Mouse (Mus musculus) forebrain, embryonic 11.5 days (tissue): ENCODE measurements around the gene Gatad1. TPM values are rescaled to one million over a fixed set of nuclear protein-coding genes. Genes with fewer than 3 reads are reported as not detected.
A peak's percentile ranks its signal among the peaks of the same experiment; 100 is the strongest.

Experiments used
- ATAC-seq: fragments of 200-750 bp; cut with Nextera tagmentation; replicated peaks from 2 replicates; pipeline ENCODE4 v1.8.0; 2017; ENCODE audit warnings: moderate TSS enrichment; ENCODE audit not compliant: low FRiP score
- DNase-seq: peaks from one replicate; pipeline ENCODE4 v3.0.0-alpha.2; 2017; ENCODE audit warnings: low spot score
- H3K27ac ChIP-seq: fragments of 300-500 bp; sonication (generic); 2 replicates; pipeline ENCODE4 v1.5.1; 2014; ENCODE audit warnings: low read depth, low read length
- H3K27me3 ChIP-seq: fragments of 300-500 bp; sonication (generic); 2 replicates; pipeline ENCODE4 v1.6.1; 2014; ENCODE audit warnings: mild to moderate bottlenecking, low read length, mixed read lengths; ENCODE audit not compliant: control insufficient read depth, insufficient read depth
- H3K36me3 ChIP-seq: fragments of 300-500 bp; sonication (generic); 2 replicates; pipeline ENCODE4 v1.6.1; 2014; ENCODE audit warnings: mild to moderate bottlenecking, low read length, moderate library complexity, mixed read lengths; ENCODE audit not compliant: control insufficient read depth, insufficient read depth
- H3K4me1 ChIP-seq: fragments of 300-500 bp; sonication (generic); replicated peaks from 2 replicates; pipeline ENCODE4 v1.6.1; 2014; ENCODE audit warnings: low read length, mixed read lengths; ENCODE audit not compliant: control insufficient read depth, insufficient read depth
- H3K4me2 ChIP-seq: fragments of 300-500 bp; sonication (generic); 2 replicates; pipeline ENCODE4 v1.6.1; 2014; ENCODE audit warnings: low read depth, mild to moderate bottlenecking, low read length, moderate library complexity, mixed read lengths; ENCODE audit not compliant: severe bottlenecking
- H3K4me3 ChIP-seq: fragments of 300-500 bp; sonication (generic); 2 replicates; pipeline ENCODE4 v1.5.1; 2014; ENCODE audit warnings: low read depth, low read length
- H3K9ac ChIP-seq: fragments of 300-500 bp; sonication (generic); 2 replicates; pipeline ENCODE4 v1.6.1; 2014; ENCODE audit warnings: low read length
- H3K9me3 ChIP-seq: fragments of 300-500 bp; sonication (generic); 2 replicates; pipeline ENCODE4 v1.6.1; 2016; ENCODE audit warnings: low read length, mixed read lengths; ENCODE audit not compliant: control insufficient read depth
- WGBS: fragments of 180-500 bp; shearing (Covaris S2); extraction: QIAGEN DNeasy Blood & Tissue Kit; methylation state at CpG from one replicate; pipeline ENCODE4 v1.1.7; 2014; 5-methylcytosine and 5-hydroxymethylcytosine counted together
- polyA plus RNA-seq: library from polyadenylated mRNA; unstranded; fragments of >200 nt; fragmentation: Nextera tagmentation; extraction: Ambion mirVana; gene quantifications from 2 replicates; pipeline ENCODE4 v1.2.1, GENCODE M21; 2014

Gene Gatad1
- polyA plus RNA-seq, 1 experiment from 2014 or later, result 75.4 TPM

DNA sequence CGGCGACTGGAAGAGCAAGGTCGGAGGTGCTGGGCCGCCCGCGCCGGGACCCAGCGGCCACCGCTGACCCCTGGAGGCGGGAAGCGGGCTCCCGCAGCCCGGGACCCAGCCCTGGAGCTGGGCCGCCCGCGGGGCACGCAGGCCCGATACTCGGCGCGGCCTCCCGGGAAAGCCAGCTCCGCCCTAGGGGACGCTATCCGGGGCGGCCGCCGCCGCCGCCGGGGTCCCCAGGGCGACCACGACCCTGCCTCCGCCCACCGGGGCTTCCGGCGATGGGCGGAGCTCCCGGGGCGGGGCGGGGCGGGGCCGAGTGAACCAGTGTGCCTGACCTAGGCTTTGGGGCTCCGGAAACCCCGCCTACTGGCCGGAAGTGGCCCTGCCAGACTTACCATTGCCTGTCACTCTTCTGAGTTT, 9.3 kb downstream of the Gatad1 start:
- 2% methylated on average over 33 of the region's 46 CpGs for WGBS

DNA sequence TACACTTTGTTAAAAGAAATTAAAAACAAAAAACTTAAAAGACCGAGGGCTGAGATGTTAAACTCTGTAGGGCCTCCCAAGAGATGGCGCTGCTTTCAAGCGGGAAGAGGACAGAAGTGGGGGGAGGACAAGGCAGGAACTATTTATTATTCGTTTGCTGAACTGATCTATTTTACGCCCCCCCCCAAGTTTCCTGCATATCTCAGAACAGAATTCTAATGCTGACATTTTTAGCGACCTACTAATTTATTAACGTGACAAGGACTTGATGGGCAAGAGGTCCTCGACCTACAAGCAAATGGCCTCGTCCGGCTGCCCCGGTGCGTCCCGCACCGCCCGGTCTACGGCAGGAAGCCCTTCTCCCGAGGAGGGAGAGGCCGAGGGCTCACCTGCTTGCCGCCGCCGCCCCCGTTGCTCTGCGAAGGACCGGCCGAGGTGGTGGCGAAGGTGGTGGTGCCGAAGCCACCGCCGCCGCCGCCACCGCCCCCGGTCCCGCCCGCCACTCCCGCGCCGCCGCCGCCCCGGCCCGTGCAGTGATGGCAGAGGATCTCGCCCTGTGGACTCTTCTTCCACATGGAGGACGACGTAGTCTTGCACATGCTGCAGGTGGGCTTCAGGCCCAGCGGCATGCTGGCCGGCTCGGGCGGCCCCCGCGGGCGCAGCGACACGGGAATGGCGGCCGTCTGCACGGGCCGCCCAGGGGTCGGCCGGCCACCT, 9.8 kb downstream of the Gatad1 start:
- Histone ChIP-seq H3K4me3 (peak overlapping the region; percentile 92), H3K4me2 (peak overlapping the region; percentile 56), H3K9ac (peak overlapping the region; percentile 94), H3K9me3 (no peaks in the 10 kb centered on the region), H3K36me3 (peaks cover 2% of the 10 kb centered on the region; the same call in 1 of the 2 replicates), H3K27ac (peak overlapping the region; percentile 81), H3K27me3 (no peaks in the 10 kb centered on the region), H3K4me1 (0 out of 2 replicates have a peak, but pooled peaks cover 2% of the 10 kb centered on the region)
- peak; percentile 78 for DNase-seq
- 0% methylated on average over 41 of the region's 60 CpGs for WGBS
- peak; percentile 65 for ATAC-seq

More for the DNA sequence above, 9.3 kb downstream of the Gatad1 start:
- Histone ChIP-seq H3K27ac (peak overlapping the region; percentile 81), H3K36me3 (peaks cover 1% of the 10 kb centered on the region; the same call in 1 of the 2 replicates), H3K9ac (peak overlapping the region; percentile 94), H3K4me1 (0 out of 2 replicates have a peak, but pooled peaks cover 2% of the 10 kb centered on the region), H3K4me3 (peak overlapping the region; percentile 92), H3K9me3 (no peaks in the 10 kb centered on the region), H3K27me3 (no peaks in the 10 kb centered on the region), H3K4me2 (peak overlapping the region; percentile 56)
- DNase-seq (peak; percentile 97), ATAC-seq (peak; percentile 98)

DNA sequence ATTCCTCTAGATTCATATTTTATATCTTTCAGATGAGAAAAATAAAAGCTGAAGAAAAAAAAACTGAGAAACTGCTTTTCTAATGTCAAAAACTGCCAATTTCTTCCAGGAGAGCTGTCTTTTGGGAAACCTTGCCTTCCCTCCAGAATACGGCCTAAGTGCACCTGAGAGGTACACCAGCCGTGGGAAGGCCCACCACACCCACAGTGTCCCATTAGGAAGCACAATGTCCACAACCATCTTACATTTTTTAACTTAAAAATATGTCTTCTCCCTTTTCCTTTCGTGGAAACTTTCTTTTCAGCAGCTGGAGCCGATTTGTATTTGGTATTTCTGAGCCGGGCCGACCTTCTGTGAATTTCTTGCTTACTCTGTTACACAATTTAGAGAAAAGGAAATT, 10.4 kb downstream of the Gatad1 start:
- Histone ChIP-seq H3K27me3 (no peaks in the 10 kb centered on the region), H3K4me1 (0 out of 2 replicates have a peak, but pooled peaks cover 2% of the 10 kb centered on the region), H3K4me3 (peak overlapping the region; percentile 92), H3K36me3 (peaks cover 2% of the 10 kb centered on the region; the same call in 1 of the 2 replicates), H3K9me3 (no peaks in the 10 kb centered on the region), H3K4me2 (peak overlapping the region; percentile 56), H3K27ac (no peak overlapping the region), H3K9ac (peak overlapping the region; percentile 94)
- ATAC-seq (no peak), DNase-seq (no peak)
- WGBS, result 34% methylated on average over 6 of the region's 6 CpGs

DNA sequence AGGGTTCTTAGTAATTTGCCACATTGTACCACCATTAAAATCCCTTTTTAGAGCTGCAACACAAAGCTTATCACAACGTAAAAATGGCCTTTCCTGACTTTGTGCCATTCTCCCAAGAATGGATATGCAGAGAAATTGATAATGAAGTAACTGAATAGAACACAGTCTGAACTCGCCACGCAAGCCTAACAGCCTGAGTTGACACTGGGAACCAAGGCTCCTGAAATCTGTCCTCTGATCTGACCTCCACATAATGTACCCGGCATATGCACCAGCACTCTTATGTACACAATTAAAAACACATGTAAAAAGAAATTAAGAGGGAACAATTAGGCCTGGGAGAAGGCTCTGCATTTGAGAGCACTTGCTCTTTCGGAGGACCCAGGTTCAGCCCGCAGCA, 11.7 kb downstream of the Gatad1 start:
- Histone ChIP-seq H3K4me2 (no peak overlapping the region), H3K9me3 (no peaks in the 10 kb centered on the region), H3K4me1 (0 out of 2 replicates have a peak, but pooled peaks cover 2% of the 10 kb centered on the region), H3K4me3 (no peak overlapping the region), H3K9ac (no peak overlapping the region; the same call in 1 of the 2 replicates), H3K27ac (no peak overlapping the region), H3K27me3 (no peaks in the 10 kb centered on the region), H3K36me3 (peaks cover 6% of the 10 kb centered on the region; the same call in 1 of the 2 replicates)
- DNase-seq, result no peak
- 89% methylated on average over 6 of the region's 6 CpGs for WGBS
- ATAC-seq, result no peak

DNA sequence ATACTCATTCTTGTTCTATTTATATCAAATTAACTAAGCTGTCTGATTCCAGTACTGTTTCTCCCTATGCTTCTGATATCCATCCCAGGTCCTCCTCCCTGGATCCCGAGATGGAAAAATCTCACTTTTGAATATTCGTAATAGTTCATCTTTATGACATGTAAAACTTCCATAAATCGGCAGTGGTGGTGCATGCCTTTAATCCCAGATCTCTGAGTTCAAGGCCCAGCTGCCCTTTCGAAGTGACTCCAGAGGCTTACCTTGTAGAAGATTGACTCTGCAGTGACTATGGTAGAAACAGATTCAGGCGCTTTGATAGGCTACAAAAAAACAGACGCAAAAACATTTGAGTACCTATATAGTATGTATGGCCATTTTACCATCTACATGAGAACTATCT, 12.4 kb downstream of the Gatad1 start:
- Histone ChIP-seq H3K27ac (no peak overlapping the region), H3K9ac (no peak overlapping the region), H3K27me3 (no peaks in the 10 kb centered on the region), H3K36me3 (peaks cover 6% of the 10 kb centered on the region; the same call in 1 of the 2 replicates), H3K9me3 (no peaks in the 10 kb centered on the region), H3K4me3 (no peak overlapping the region), H3K4me2 (no peak overlapping the region), H3K4me1 (0 out of 2 replicates have a peak, but pooled peaks cover 2% of the 10 kb centered on the region)
- 96% methylated on average over 6 of the region's 6 CpGs for WGBS
- ATAC-seq, result no peak
- no peak for DNase-seq

DNA sequence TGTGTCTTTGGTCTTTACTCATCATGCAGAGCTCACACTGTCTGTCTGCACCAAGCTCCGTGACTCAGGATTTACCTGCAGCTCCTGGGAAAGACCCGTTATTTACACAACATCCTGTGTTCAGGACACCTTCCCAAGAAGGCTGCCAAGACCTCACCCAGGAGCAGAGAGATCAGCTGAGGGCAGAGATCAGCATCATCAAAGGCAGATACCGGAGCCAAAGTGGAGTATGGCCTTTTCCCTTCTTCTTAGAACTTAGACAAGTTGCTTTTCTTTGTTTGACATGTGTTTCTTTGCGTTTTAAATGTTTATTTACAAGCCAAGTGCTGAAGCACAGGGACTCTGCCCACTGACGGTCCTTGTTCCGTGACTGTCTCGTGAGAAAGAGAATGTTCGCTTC, 21.7 kb downstream of the Gatad1 start:
- DNase-seq, result no peak
- Histone ChIP-seq H3K4me2 (no peak overlapping the region), H3K27ac (no peak overlapping the region), H3K9ac (no peak overlapping the region), H3K4me3 (no peak overlapping the region), H3K4me1 (no peaks in the 10 kb centered on the region), H3K36me3 (no peaks in the 10 kb centered on the region), H3K27me3 (no peaks in the 10 kb centered on the region), H3K9me3 (no peaks in the 10 kb centered on the region)
- 89% methylated on average over 8 of the region's 8 CpGs for WGBS
- no peak for ATAC-seq

DNA sequence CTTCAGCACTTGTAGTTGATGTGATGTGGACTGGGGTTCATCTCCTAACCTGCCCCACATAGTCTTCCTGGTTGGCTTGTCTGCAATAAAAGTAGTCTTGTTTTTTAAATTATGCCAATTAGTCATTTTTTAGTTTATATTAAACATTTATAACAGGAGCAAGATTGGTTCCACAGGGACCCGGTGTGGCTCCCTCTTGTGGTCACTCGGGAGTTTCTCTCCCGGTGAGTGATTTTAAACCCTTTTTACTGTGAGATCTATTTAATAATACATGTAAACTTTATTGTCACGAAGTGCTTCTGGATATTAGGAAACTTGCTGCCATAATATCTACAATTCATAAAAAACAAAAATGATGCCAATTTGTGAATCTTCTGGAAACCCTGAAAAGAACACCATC, 23.0 kb downstream of the Gatad1 start:
- H3K36me3 ChIP-seq, result no peaks in the 10 kb centered on the region
- no peak overlapping the region for H3K27ac ChIP-seq
- no peaks in the 10 kb centered on the region for H3K4me1 ChIP-seq
- ATAC-seq (no peak), DNase-seq (no peak)
- WGBS, result 70% methylated on average over 4 of the region's 4 CpGs
- H3K9me3 ChIP-seq, result no peaks in the 10 kb centered on the region
- H3K9ac ChIP-seq, result no peak overlapping the region
- H3K4me3 ChIP-seq, result no peak overlapping the region
- no peaks in the 10 kb centered on the region for H3K27me3 ChIP-seq
- H3K4me2 ChIP-seq, result no peak overlapping the region

DNA sequence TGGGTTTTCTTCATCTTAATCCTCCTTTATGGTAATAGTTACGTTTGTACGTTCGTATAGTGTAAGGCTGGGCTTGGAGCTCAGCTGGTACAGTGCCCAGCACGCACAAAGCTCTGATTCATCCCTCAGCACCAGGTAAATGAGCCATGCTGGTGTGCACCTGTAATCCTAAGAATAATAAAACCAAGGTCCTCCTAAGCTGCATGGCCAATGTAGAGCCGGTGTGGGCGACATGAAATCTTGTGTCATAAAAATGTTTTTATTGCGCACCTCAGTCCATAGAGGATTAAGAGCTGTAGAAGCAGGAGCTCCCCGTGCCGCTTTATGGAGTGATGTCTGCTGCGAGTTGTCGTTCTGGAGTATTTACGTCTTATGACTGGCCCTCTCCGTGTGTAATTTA, 23.7 kb downstream of the Gatad1 start:
- WGBS, result 97% methylated on average over 13 of the region's 13 CpGs
- Histone ChIP-seq H3K4me2 (no peak overlapping the region), H3K4me1 (no peaks in the 10 kb centered on the region), H3K9me3 (no peaks in the 10 kb centered on the region), H3K27ac (no peak overlapping the region), H3K27me3 (no peaks in the 10 kb centered on the region), H3K4me3 (no peak overlapping the region), H3K9ac (no peak overlapping the region), H3K36me3 (no peaks in the 10 kb centered on the region)
- DNase-seq, result no peak
- ATAC-seq, result no peak

DNA sequence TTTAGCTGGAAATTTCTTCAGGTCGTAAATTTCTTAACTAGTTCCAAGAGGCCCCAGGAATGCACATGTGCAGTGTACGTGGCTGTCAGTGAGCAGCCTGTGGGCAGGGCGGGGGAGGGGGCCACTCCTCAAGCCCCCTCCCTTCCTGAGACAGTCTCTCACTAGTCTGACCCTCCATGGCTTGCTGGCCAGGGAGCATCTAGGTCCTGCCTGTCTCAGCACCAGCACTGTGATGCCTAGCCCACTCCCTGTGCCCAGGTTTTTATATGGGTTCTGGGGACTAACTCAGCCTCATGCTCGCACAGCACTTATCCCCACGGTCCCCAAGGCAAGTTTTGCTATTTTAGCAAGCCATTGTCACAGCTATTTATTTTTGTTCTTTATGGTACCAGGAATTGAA, 24.7 kb downstream of the Gatad1 start:
- Histone ChIP-seq H3K4me1 (no peaks in the 10 kb centered on the region), H3K36me3 (no peaks in the 10 kb centered on the region), H3K4me3 (no peak overlapping the region), H3K4me2 (no peak overlapping the region), H3K9ac (no peak overlapping the region), H3K27me3 (no peaks in the 10 kb centered on the region), H3K27ac (no peak overlapping the region), H3K9me3 (no peaks in the 10 kb centered on the region)
- WGBS, result 85% methylated on average over 5 of the region's 5 CpGs
- DNase-seq (no peak), ATAC-seq (no peak)
